Mouse (Mus musculus): Measurements from ENCODE around the gene Rbbp6. TPM values are rescaled to one million over a fixed set of nuclear protein-coding genes. Genes with fewer than 3 reads are reported as not detected.

Rbbp6 gene
- polyA plus RNA-seq, 1 experiment from 2014 or later: 32.2 TPM

- no peak for ATAC-seq (replicated peaks; ENCODE audit: low FRiP score)
- no peaks in the 10 kb centered on the region for H3K4me1 ChIP-seq (replicated peaks; ENCODE audit: control insufficient read depth, insufficient read depth, low read length)
- peaks cover 53% of the 10 kb centered on the region for H3K36me3 ChIP-seq (ENCODE audit: control insufficient read depth, insufficient read depth, low read length)
- DNase-seq (ENCODE audit: low spot score): no peak
- no peak overlapping the region for H3K4me3 ChIP-seq (ENCODE audit: low read depth, low read length)
- H3K9ac ChIP-seq (ENCODE audit: low read depth, low read length): no peak overlapping the region
- WGBS: 95% methylated on average over 16 of the region's 16 CpGs
- no peak overlapping the region for H3K27ac ChIP-seq (ENCODE audit: low read depth, low read length)
- no peak overlapping the region for H3K4me2 ChIP-seq
- no peaks in the 10 kb centered on the region for H3K9me3 ChIP-seq (ENCODE audit: control insufficient read depth, low read length)
- no peaks in the 10 kb centered on the region for H3K27me3 ChIP-seq (replicated peaks; ENCODE audit: control insufficient read depth, insufficient read depth, low read length)
Observed at GRCm38 (mm10) chr7:123000796-123001195, 35.3 kb downstream of the Rbbp6 start.

GRCm38 (mm10) chr7:123001341-123002027 lies 36.0 kb downstream of the Rbbp6 start:
- H3K9me3 ChIP-seq (ENCODE audit: control insufficient read depth, low read length): no peaks in the 10 kb centered on the region
- H3K27ac ChIP-seq (ENCODE audit: low read depth, low read length): no peak overlapping the region
- DNase-seq (ENCODE audit: low spot score): no peak
- ATAC-seq (replicated peaks; ENCODE audit: low FRiP score): 0 out of 2 replicates have a peak, but pooled peaks have one; percentile 14
- H3K4me1 ChIP-seq (replicated peaks; ENCODE audit: control insufficient read depth, insufficient read depth, low read length): no peaks in the 10 kb centered on the region
- no peak overlapping the region for H3K4me3 ChIP-seq (ENCODE audit: low read depth, low read length)
- no peak overlapping the region for H3K9ac ChIP-seq (ENCODE audit: low read depth, low read length)
- H3K27me3 ChIP-seq (replicated peaks; ENCODE audit: control insufficient read depth, insufficient read depth, low read length): no peaks in the 10 kb centered on the region
- WGBS: 92% methylated on average over 20 of the region's 20 CpGs
- H3K4me2 ChIP-seq: no peak overlapping the region
- H3K36me3 ChIP-seq (ENCODE audit: control insufficient read depth, insufficient read depth, low read length): peaks cover 52% of the 10 kb centered on the region

GRCm38 (mm10) chr7:123002028-123002410 lies 36.5 kb downstream of the Rbbp6 start:
- ATAC-seq (replicated peaks; ENCODE audit: low FRiP score) (no peak), DNase-seq (ENCODE audit: low spot score) (no peak)
- Histone ChIP-seq H3K4me3 (ENCODE audit: low read depth, low read length) (no peak overlapping the region), H3K9ac (ENCODE audit: low read depth, low read length) (no peak overlapping the region), H3K9me3 (ENCODE audit: control insufficient read depth, low read length) (no peaks in the 10 kb centered on the region), H3K27me3 (replicated peaks; ENCODE audit: control insufficient read depth, insufficient read depth, low read length) (no peaks in the 10 kb centered on the region), H3K27ac (ENCODE audit: low read depth, low read length) (no peak overlapping the region), H3K4me1 (replicated peaks; ENCODE audit: control insufficient read depth, insufficient read depth, low read length) (no peaks in the 10 kb centered on the region), H3K36me3 (ENCODE audit: control insufficient read depth, insufficient read depth, low read length) (peaks cover 48% of the 10 kb centered on the region), H3K4me2 (no peak overlapping the region)
- WGBS: 93% methylated on average over 6 of the region's 6 CpGs

GRCm38 (mm10) chr7:123003207-123003606 lies 37.7 kb downstream of the Rbbp6 start:
- H3K9ac ChIP-seq (ENCODE audit: low read depth, low read length): no peak overlapping the region
- no peak overlapping the region for H3K27ac ChIP-seq (ENCODE audit: low read depth, low read length)
- H3K27me3 ChIP-seq (replicated peaks; ENCODE audit: control insufficient read depth, insufficient read depth, low read length): no peaks in the 10 kb centered on the region
- no peak overlapping the region for H3K4me2 ChIP-seq
- ATAC-seq (replicated peaks; ENCODE audit: low FRiP score) (no peak), DNase-seq (ENCODE audit: low spot score) (no peak)
- H3K4me3 ChIP-seq (ENCODE audit: low read depth, low read length): no peak overlapping the region
- no peaks in the 10 kb centered on the region for H3K4me1 ChIP-seq (replicated peaks; ENCODE audit: control insufficient read depth, insufficient read depth, low read length)
- no peaks in the 10 kb centered on the region for H3K9me3 ChIP-seq (ENCODE audit: control insufficient read depth, low read length)
- peaks cover 47% of the 10 kb centered on the region for H3K36me3 ChIP-seq (ENCODE audit: control insufficient read depth, insufficient read depth, low read length)
- 88% methylated on average over 4 of the region's 4 CpGs for WGBS

GRCm38 (mm10) chr7:123004442-123004841 lies 39.0 kb downstream of the Rbbp6 start:
- 85% methylated on average over 5 of the region's 5 CpGs for WGBS
- Histone ChIP-seq H3K4me1 (replicated peaks; ENCODE audit: control insufficient read depth, insufficient read depth, low read length) (no peaks in the 10 kb centered on the region), H3K27ac (ENCODE audit: low read depth, low read length) (no peak overlapping the region), H3K36me3 (ENCODE audit: control insufficient read depth, insufficient read depth, low read length) (peaks cover 36% of the 10 kb centered on the region), H3K4me2 (no peak overlapping the region), H3K27me3 (replicated peaks; ENCODE audit: control insufficient read depth, insufficient read depth, low read length) (no peaks in the 10 kb centered on the region), H3K9me3 (ENCODE audit: control insufficient read depth, low read length) (no peaks in the 10 kb centered on the region), H3K9ac (ENCODE audit: low read depth, low read length) (no peak overlapping the region), H3K4me3 (ENCODE audit: low read depth, low read length) (no peak overlapping the region)
- ATAC-seq (replicated peaks; ENCODE audit: low FRiP score): peak; percentile 29; the same call in 1 of the 2 replicates
- DNase-seq (ENCODE audit: low spot score): no peak

GRCm38 (mm10) chr7:123006251-123006650 lies 40.8 kb downstream of the Rbbp6 start:
- no peak overlapping the region for H3K9ac ChIP-seq (ENCODE audit: low read depth, low read length)
- no peak for ATAC-seq (replicated peaks; ENCODE audit: low FRiP score)
- H3K4me2 ChIP-seq: no peak overlapping the region
- H3K4me1 ChIP-seq (replicated peaks; ENCODE audit: control insufficient read depth, insufficient read depth, low read length): no peaks in the 10 kb centered on the region
- H3K27me3 ChIP-seq (replicated peaks; ENCODE audit: control insufficient read depth, insufficient read depth, low read length): no peaks in the 10 kb centered on the region
- no peak overlapping the region for H3K27ac ChIP-seq (ENCODE audit: low read depth, low read length)
- H3K9me3 ChIP-seq (ENCODE audit: control insufficient read depth, low read length): no peaks in the 10 kb centered on the region
- no peak overlapping the region for H3K4me3 ChIP-seq (ENCODE audit: low read depth, low read length)
- peaks cover 26% of the 10 kb centered on the region for H3K36me3 ChIP-seq (ENCODE audit: control insufficient read depth, insufficient read depth, low read length)
- no peak for DNase-seq (ENCODE audit: low spot score)
- WGBS: 57% methylated on average over 2 of the region's 2 CpGs

- no peaks in the 10 kb centered on the region for H3K4me1 ChIP-seq (replicated peaks; ENCODE audit: control insufficient read depth, insufficient read depth, low read length)
- no peak overlapping the region for H3K4me3 ChIP-seq (ENCODE audit: low read depth, low read length)
- H3K4me2 ChIP-seq: no peak overlapping the region
- H3K27ac ChIP-seq (ENCODE audit: low read depth, low read length): no peak overlapping the region
- WGBS: 68% methylated on average over 4 of the region's 4 CpGs
- H3K36me3 ChIP-seq (ENCODE audit: control insufficient read depth, insufficient read depth, low read length): peaks cover 19% of the 10 kb centered on the region
- ATAC-seq (replicated peaks; ENCODE audit: low FRiP score) (no peak), DNase-seq (ENCODE audit: low spot score) (no peak)
- no peak overlapping the region for H3K9ac ChIP-seq (ENCODE audit: low read depth, low read length)
- no peaks in the 10 kb centered on the region for H3K27me3 ChIP-seq (replicated peaks; ENCODE audit: control insufficient read depth, insufficient read depth, low read length)
- no peaks in the 10 kb centered on the region for H3K9me3 ChIP-seq (ENCODE audit: control insufficient read depth, low read length)
Observed at GRCm38 (mm10) chr7:123007743-123008142, 42.3 kb downstream of the Rbbp6 start.

- 73% methylated on average over 5 of the region's 5 CpGs for WGBS
- no peaks in the 10 kb centered on the region for H3K36me3 ChIP-seq (ENCODE audit: control insufficient read depth, insufficient read depth, low read length)
- H3K4me2 ChIP-seq: no peak overlapping the region
Observed at GRCm38 (mm10) chr7:123013466-123013865, 48.0 kb downstream of the Rbbp6 start.

GRCm38 (mm10) chr7:123014729-123015128 lies 49.2 kb downstream of the Rbbp6 start:
- no peak overlapping the region for H3K27ac ChIP-seq (ENCODE audit: low read depth, low read length)
- H3K9me3 ChIP-seq (ENCODE audit: control insufficient read depth, low read length): no peaks in the 10 kb centered on the region
- no peak overlapping the region for H3K4me2 ChIP-seq
- no peak overlapping the region for H3K9ac ChIP-seq (ENCODE audit: low read depth, low read length)
- no peak overlapping the region for H3K4me3 ChIP-seq (ENCODE audit: low read depth, low read length)
- H3K36me3 ChIP-seq (ENCODE audit: control insufficient read depth, insufficient read depth, low read length): no peaks in the 10 kb centered on the region
- no peak for DNase-seq (ENCODE audit: low spot score)
- WGBS: 74% methylated on average over 7 of the region's 7 CpGs
- H3K4me1 ChIP-seq (replicated peaks; ENCODE audit: control insufficient read depth, insufficient read depth, low read length): no peaks in the 10 kb centered on the region
- no peaks in the 10 kb centered on the region for H3K27me3 ChIP-seq (replicated peaks; ENCODE audit: control insufficient read depth, insufficient read depth, low read length)
- no peak for ATAC-seq (replicated peaks; ENCODE audit: low FRiP score)

More at GRCm38 (mm10) chr7:123013466-123013865, 48.0 kb downstream of the Rbbp6 start:
- Histone ChIP-seq H3K27me3 (replicated peaks; ENCODE audit: control insufficient read depth, insufficient read depth, low read length) (no peaks in the 10 kb centered on the region), H3K4me3 (ENCODE audit: low read depth, low read length) (no peak overlapping the region), H3K27ac (ENCODE audit: low read depth, low read length) (no peak overlapping the region), H3K9me3 (ENCODE audit: control insufficient read depth, low read length) (no peaks in the 10 kb centered on the region), H3K9ac (ENCODE audit: low read depth, low read length) (no peak overlapping the region), H3K4me1 (replicated peaks; ENCODE audit: control insufficient read depth, insufficient read depth, low read length) (no peaks in the 10 kb centered on the region)
- ATAC-seq (replicated peaks; ENCODE audit: low FRiP score) (no peak), DNase-seq (ENCODE audit: low spot score) (no peak)
